Mouse (Mus musculus) megakaryocyte progenitor cell, adult 5-6 weeks (primary cell): ENCODE data around the gene 4930415L06Rik. TPM values are rescaled to one million over a fixed set of nuclear protein-coding genes. Genes with fewer than 3 reads are reported as not detected.

Source experiments
- ATAC-seq: replicated peaks from 2 replicates; pipeline ENCODE4 v1.8.0; 2016; ENCODE audit warnings: mild to moderate bottlenecking, moderate TSS enrichment, inconsistent platforms; ENCODE audit not compliant: poor library complexity
- total RNA-seq, 2 experiments: library from RNA; stranded (forward) in 1 of 2; stranded (reverse) in 1 of 2; fragments of 157-497, 149-512 nt in 1 of 2; fragments of 200-1000 nt in 1 of 2; gene quantifications; 2 replicates each; pipeline versions ENCODE4 v1.2.3 to v1.2.4; 2015 to 2017

Gene 4930415L06Rik
- not detected in 2 replicates for total RNA-seq (2015)
- total RNA-seq (2017), result not detected in 2 replicates

DNA sequence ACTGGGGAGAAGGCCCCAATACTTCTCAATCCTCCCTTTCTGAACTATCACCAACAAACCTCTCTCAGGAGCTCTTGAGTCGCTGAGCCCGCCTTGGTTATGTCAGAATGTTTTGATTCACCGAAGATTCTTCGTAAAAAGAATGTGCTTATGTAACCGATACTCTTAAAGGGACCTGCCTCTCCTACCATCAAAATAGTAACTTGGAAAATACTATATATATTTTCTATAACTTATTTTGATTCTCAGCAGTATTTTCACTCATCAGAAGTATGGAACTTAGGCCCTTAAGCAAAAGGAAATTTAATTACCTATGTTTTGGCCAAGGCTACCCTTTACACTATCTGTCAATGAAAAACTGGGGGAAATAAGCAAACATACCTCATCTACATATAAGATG is at the start of gene 4930415L06Rik:
Gene 4930415L06Rik, minus strand, starts transcription at position 101 of the 400 bp plus-strand sequence.
- ATAC-seq, result no peak

DNA sequence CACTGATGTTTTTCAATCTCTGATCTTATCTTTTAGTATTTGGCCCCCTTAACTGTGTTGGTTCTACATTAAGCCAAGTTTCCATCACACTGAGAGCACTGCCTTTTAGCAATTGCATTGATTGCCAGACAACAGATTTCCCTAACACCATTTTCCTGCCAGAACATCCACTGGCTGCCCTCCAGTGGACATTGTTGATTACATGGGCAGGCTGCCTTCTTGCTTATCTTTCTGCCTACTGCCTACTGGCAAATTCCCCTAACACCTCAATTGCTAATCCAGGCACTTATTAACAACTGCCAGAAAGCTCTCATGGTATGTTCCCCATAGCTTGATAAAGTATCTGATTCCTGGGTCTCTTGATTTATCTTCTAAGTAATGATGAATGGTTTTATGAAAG is 46.0 kb upstream of the 4930415L06Rik start:
- no peak for ATAC-seq

DNA sequence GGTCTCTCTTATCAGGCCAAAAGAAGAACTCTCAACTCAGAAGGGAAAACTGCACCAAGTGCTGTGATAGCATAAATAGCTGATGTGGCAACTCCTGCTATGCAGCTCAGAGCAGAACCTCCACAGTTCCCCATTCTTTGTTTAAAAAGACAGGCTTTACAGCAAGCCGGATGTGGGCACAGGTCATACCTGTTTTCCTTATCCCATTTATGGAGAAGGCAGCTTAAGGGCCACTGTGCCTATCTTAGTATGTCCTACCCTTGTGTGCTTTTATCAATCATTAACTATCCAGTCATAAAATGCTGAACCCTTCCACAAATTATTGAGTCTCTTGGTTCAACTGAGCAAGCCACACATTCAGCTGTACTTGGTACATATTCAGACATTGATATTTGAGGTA is 27.8 kb downstream of the 4930415L06Rik start:
- ATAC-seq, result no peak

Other genes starting within 250 kb of the 4930415L06Rik start
- gene 4932429P05Rik, start 180.6 kb downstream of the 4930415L06Rik start, total RNA-seq (2015), result not detected in 2 replicates
- gene 4932429P05Rik, start 180.6 kb downstream of the 4930415L06Rik start, total RNA-seq (2017), result not detected in 2 replicates